Mouse (Mus musculus) megakaryocyte, adult 5-6 weeks (primary cell): ENCODE results near the gene Defb30. TPM values are rescaled to one million over a fixed set of nuclear protein-coding genes. Genes with fewer than 3 reads are reported as not detected.

Experiments
- ATAC-seq: 2 replicates; pipeline ENCODE4 v1.8.0; 2016; ENCODE audit warnings: mild to moderate bottlenecking, inconsistent platforms; ENCODE audit not compliant: poor library complexity, severe bottlenecking
- total RNA-seq, 2 experiments: library from RNA; stranded (forward) in 1 of 2; stranded (reverse) in 1 of 2; fragments of 153-499, 151-499 nt in 1 of 2; fragments of 221-1000, 200-1000 nt in 1 of 2; gene quantifications; 2 replicates each; pipeline versions ENCODE4 v1.2.3 to v1.2.4; 2015 to 2017

The Defb30 gene
- total RNA-seq (2015): not detected in 2 replicates
- total RNA-seq (2017): not detected in 2 replicates

- ATAC-seq: no peak
Observed at GRCm38 (mm10) chr14:63049910-63050370, at the start of gene Defb30. Defb30 (minus strand) TSS chr14:63049960.

GRCm38 (mm10) chr14:63067708-63068107, 17.9 kb upstream of the Defb30 start:
- no peak for ATAC-seq

GRCm38 (mm10) chr14:63066630-63067310, 17.0 kb upstream of the Defb30 start:
- peak; percentile 60 for ATAC-seq

GRCm38 (mm10) chr14:63065391-63065790, 15.6 kb upstream of the Defb30 start:
- ATAC-seq: no peak

GRCm38 (mm10) chr14:63062184-63062583, 12.4 kb upstream of the Defb30 start:
- ATAC-seq: no peak

- ATAC-seq: no peak
Observed at GRCm38 (mm10) chr14:63060361-63060760, 10.6 kb upstream of the Defb30 start.

GRCm38 (mm10) chr14:63054729-63055128, 5.0 kb upstream of the Defb30 start:
- ATAC-seq: no peak

GRCm38 (mm10) chr14:63050769-63051168, 1.0 kb upstream of the Defb30 start:
- peak; percentile 66 for ATAC-seq

GRCm38 (mm10) chr14:63046691-63047090, 3.1 kb downstream of the Defb30 start, which contains the start of gene Defb42:
Defb42 (plus strand) TSS chr14:63046991.
- ATAC-seq: no peak

- no peak for ATAC-seq
Observed at GRCm38 (mm10) chr14:63020524-63021156, 29.1 kb downstream of the Defb30 start.

GRCm38 (mm10) chr14:63014667-63015066, 35.1 kb downstream of the Defb30 start:
- ATAC-seq: no peak

- ATAC-seq: no peak
Observed at GRCm38 (mm10) chr14:63013082-63013481, 36.7 kb downstream of the Defb30 start.

- ATAC-seq: no peak
Observed at GRCm38 (mm10) chr14:63011471-63011870, 38.3 kb downstream of the Defb30 start, which contains the start of gene Defb43. Defb43 (plus strand) TSS chr14:63011771.

GRCm38 (mm10) chr14:63002588-63002987, 47.2 kb downstream of the Defb30 start:
- no peak for ATAC-seq

- ATAC-seq: peak; percentile 27
Observed at GRCm38 (mm10) chr14:62998977-62999376, 50.8 kb downstream of the Defb30 start.

- no peak for ATAC-seq
Observed at GRCm38 (mm10) chr14:62997777-62998176, 52.0 kb downstream of the Defb30 start, which contains the start of gene Defb47. Defb47 (plus strand) TSS chr14:62998077.

- no peak for ATAC-seq
Observed at GRCm38 (mm10) chr14:62991849-62992510, 57.8 kb downstream of the Defb30 start.

- ATAC-seq: no peak
Observed at GRCm38 (mm10) chr14:62991271-62991670, 58.5 kb downstream of the Defb30 start.

- no peak for ATAC-seq
Observed at GRCm38 (mm10) chr14:62984410-62984809, 65.3 kb downstream of the Defb30 start, which contains the start of gene Defb48. Defb48 (minus strand) TSS chr14:62984510.
